Mouse (Mus musculus): ENCODE data around the gene Adamts17. TPM values are rescaled to one million over a fixed set of nuclear protein-coding genes. Genes with fewer than 3 reads are reported as not detected.

Adamts17 gene
- total and polyA plus RNA-seq, 3 experiments: not detected

DNA sequence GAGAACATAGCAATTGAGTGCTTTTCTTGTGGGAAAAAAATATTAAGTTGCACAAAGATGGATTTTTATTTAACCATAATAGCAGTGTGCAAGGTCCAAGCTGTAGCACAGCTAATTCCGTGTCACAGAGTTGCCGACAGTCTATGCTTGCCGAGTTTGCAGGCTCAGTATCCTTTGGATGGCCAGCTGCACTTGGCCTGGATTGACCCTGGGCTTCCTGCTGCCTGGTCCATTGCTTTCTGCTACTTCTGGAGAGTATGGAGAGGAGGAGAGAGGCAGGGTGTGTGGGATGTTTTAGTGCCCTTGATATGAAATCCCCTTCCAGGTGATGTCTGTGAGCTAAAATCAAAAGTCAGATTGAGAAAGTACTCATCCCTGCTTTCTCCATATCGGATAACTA lies 66.4 kb downstream of the Adamts17 start:
- Histone ChIP-seq H3K9ac (ENCODE audit: insufficient read depth, low read depth) (no peak overlapping the region), H3K79me2 (replicated peaks; ENCODE audit: control insufficient read depth, extremely low read depth, insufficient read depth, poor library complexity, severe bottlenecking) (no peaks in the 10 kb centered on the region), H3K27me3 (replicated peaks) (peaks cover 75% of the 10 kb centered on the region), H3K9me3 (replicated peaks; ENCODE audit: low read length) (no peaks in the 10 kb centered on the region), H3K4me2 (ENCODE audit: insufficient read depth, low read depth, poor library complexity, severe bottlenecking) (no peak overlapping the region), H3K4me3 (replicated peaks in 1 of 3; ENCODE audit: low read depth in 2 of 3, low read length in 2 of 3, poor library complexity in 1 of 3) (no peak overlapping the region), H3K4me1 (ENCODE audit: control insufficient read depth in 1 of 2, insufficient read depth in 2 of 2) (no peaks in the 10 kb centered on the region), H3K36me3 (replicated peaks in 1 of 2; ENCODE audit: control insufficient read depth in 1 of 2, insufficient read depth in 1 of 2, low read length in 1 of 2) (no peaks in the 10 kb centered on the region), H3K27ac (ENCODE audit: insufficient read depth, low read depth) (no peak overlapping the region)
- in situ Hi-C loops (cut with MboI; ENCODE audit: low pct_ligation_motif_present, low pct_unique_long_range_greater_than_20kb, low sequenced_read_pairs): no loop called here
- TF ChIP-seq MYC (IDR thresholded peaks at IDR 0.05; ENCODE audit: low read depth, low read length) (no peak), IRF4 (IDR thresholded peaks at IDR 0.05; ENCODE audit: low read depth, low read length) (no peak), PAX5 (IDR thresholded peaks at IDR 0.05; ENCODE audit: low read length) (no peak), NELFE (IDR thresholded peaks at IDR 0.05; ENCODE audit: low read depth, low read length) (no peak), ZKSCAN1 (IDR thresholded peaks at IDR 0.05; ENCODE audit: borderline replicate concordance, low read depth, low read length) (no peak), MAX (IDR thresholded peaks at IDR 0.05; ENCODE audit: low read length) (no peak), ZMIZ1 (IDR thresholded peaks at IDR 0.05; ENCODE audit: low read depth, low read length) (no peak), ETS1 (conservative IDR thresholded peaks at IDR 0.05; ENCODE audit: low read depth, low read length) (no peak), TBP (conservative IDR thresholded peaks at IDR 0.05; ENCODE audit: low read depth, low read length) (no peak), RAD21 (IDR thresholded peaks at IDR 0.05; ENCODE audit: low read depth, low read length) (no peak), JUN (IDR thresholded peaks at IDR 0.05; ENCODE audit: insufficient read depth, low read depth, low read length) (no peak), CHD2 (IDR thresholded peaks at IDR 0.05; ENCODE audit: low read length) (no peak)
- no peak for DNase-seq (ENCODE audit: extremely low read depth)
- dilution Hi-C loops (cut with MboI; ENCODE audit: extremely low pct_ligation_motif_present, extremely low pct_unique_long_range_greater_than_20kb, low sequenced_read_pairs): no loop called here

GRCm38 (mm10) chr7:66912866-66913265 lies 73.3 kb downstream of the Adamts17 start:
- H3K36me3 ChIP-seq (replicated peaks in 1 of 2; ENCODE audit: control insufficient read depth in 1 of 2, insufficient read depth in 1 of 2, low read length in 1 of 2): no peaks in the 10 kb centered on the region
- H3K4me3 ChIP-seq (replicated peaks in 1 of 3; ENCODE audit: low read depth in 2 of 3, low read length in 2 of 3, poor library complexity in 1 of 3): no peak overlapping the region
- no peak overlapping the region for H3K4me2 ChIP-seq (ENCODE audit: insufficient read depth, low read depth, poor library complexity, severe bottlenecking)
- H3K4me1 ChIP-seq (ENCODE audit: control insufficient read depth in 1 of 2, insufficient read depth in 2 of 2): no peaks in the 10 kb centered on the region
- in situ Hi-C loops (cut with MboI; ENCODE audit: low pct_ligation_motif_present, low pct_unique_long_range_greater_than_20kb, low sequenced_read_pairs) (no loop called here), dilution Hi-C loops (cut with MboI; ENCODE audit: extremely low pct_ligation_motif_present, extremely low pct_unique_long_range_greater_than_20kb, low sequenced_read_pairs) (no loop called here)
- TF ChIP-seq IRF4 (IDR thresholded peaks at IDR 0.05; ENCODE audit: low read depth, low read length): no peak
- H3K79me2 ChIP-seq (replicated peaks; ENCODE audit: control insufficient read depth, extremely low read depth, insufficient read depth, poor library complexity, severe bottlenecking): no peaks in the 10 kb centered on the region
- no peak overlapping the region for H3K27ac ChIP-seq (ENCODE audit: insufficient read depth, low read depth)
- no peaks in the 10 kb centered on the region for H3K9me3 ChIP-seq (replicated peaks; ENCODE audit: low read length)
- DNase-seq (ENCODE audit: extremely low read depth): no peak
- no peak overlapping the region for H3K9ac ChIP-seq (ENCODE audit: insufficient read depth, low read depth)
- peaks cover 77% of the 10 kb centered on the region for H3K27me3 ChIP-seq (replicated peaks)

- H3K36me3 ChIP-seq (replicated peaks in 1 of 2; ENCODE audit: control insufficient read depth in 1 of 2, insufficient read depth in 1 of 2, low read length in 1 of 2): no peaks in the 10 kb centered on the region
- no peaks in the 10 kb centered on the region for H3K79me2 ChIP-seq (replicated peaks; ENCODE audit: control insufficient read depth, extremely low read depth, insufficient read depth, poor library complexity, severe bottlenecking)
- H3K27ac ChIP-seq (ENCODE audit: insufficient read depth, low read depth): no peak overlapping the region
- no peaks in the 10 kb centered on the region for H3K4me1 ChIP-seq (ENCODE audit: control insufficient read depth in 1 of 2, insufficient read depth in 2 of 2)
- H3K4me2 ChIP-seq (ENCODE audit: insufficient read depth, low read depth, poor library complexity, severe bottlenecking): no peak overlapping the region
- H3K4me3 ChIP-seq (replicated peaks in 1 of 3; ENCODE audit: low read depth in 2 of 3, low read length in 2 of 3, poor library complexity in 1 of 3): no peak overlapping the region
- in situ Hi-C loops (cut with MboI; ENCODE audit: low pct_ligation_motif_present, low pct_unique_long_range_greater_than_20kb, low sequenced_read_pairs): no loop called here
- H3K9ac ChIP-seq (ENCODE audit: insufficient read depth, low read depth): no peak overlapping the region
- DNase-seq (ENCODE audit: extremely low read depth): no peak
- TF ChIP-seq IRF4 (IDR thresholded peaks at IDR 0.05; ENCODE audit: low read depth, low read length) (no peak), TCF12 (IDR thresholded peaks at IDR 0.05; ENCODE audit: low read depth, low read length) (no peak), SMC3 (IDR thresholded peaks at IDR 0.05; ENCODE audit: low read depth, low read length) (no peak), MAX (IDR thresholded peaks at IDR 0.05; ENCODE audit: low read length) (no peak), HCFC1 (IDR thresholded peaks at IDR 0.05; ENCODE audit: low read depth, low read length) (no peak), POLR2A (IDR thresholded peaks at IDR 0.05; ENCODE audit: low read depth, low read length) (no peak), CTCF (conservative IDR thresholded peaks at IDR 0.05 in 1 of 2, IDR thresholded peaks at IDR 0.05 in 1 of 2; ENCODE audit: low read depth in 2 of 2, low read length in 2 of 2) (no peak), PAX5 (IDR thresholded peaks at IDR 0.05; ENCODE audit: low read length) (no peak), JUN (IDR thresholded peaks at IDR 0.05; ENCODE audit: insufficient read depth, low read depth, low read length) (no peak), RCOR1 (conservative IDR thresholded peaks at IDR 0.05; ENCODE audit: low read depth, low read length) (no peak), EP300 (IDR thresholded peaks at IDR 0.05; ENCODE audit: low read length) (no peak), JUND (conservative IDR thresholded peaks at IDR 0.05; ENCODE audit: low read depth, low read length) (no peak), MAZ (IDR thresholded peaks at IDR 0.05; ENCODE audit: low read depth, low read length) (no peak), ZKSCAN1 (IDR thresholded peaks at IDR 0.05; ENCODE audit: borderline replicate concordance, low read depth, low read length) (no peak), CHD2 (IDR thresholded peaks at IDR 0.05; ENCODE audit: low read length) (no peak), USF2 (conservative IDR thresholded peaks at IDR 0.05; ENCODE audit: low read depth, low read length) (no peak), MEF2A (IDR thresholded peaks at IDR 0.05; ENCODE audit: borderline replicate concordance, low read depth, low read length) (no peak)
- dilution Hi-C loops (cut with MboI; ENCODE audit: extremely low pct_ligation_motif_present, extremely low pct_unique_long_range_greater_than_20kb, low sequenced_read_pairs): no loop called here
- peaks cover 5% of the 10 kb centered on the region for H3K9me3 ChIP-seq (replicated peaks; ENCODE audit: low read length)
- peaks cover 69% of the 10 kb centered on the region for H3K27me3 ChIP-seq (replicated peaks)
Observed at GRCm38 (mm10) chr7:66923595-66923994, 84.1 kb downstream of the Adamts17 start.
